Comparison of ENCODE assay signal across 18 mouse cellular contexts in the genomic region with DNA sequence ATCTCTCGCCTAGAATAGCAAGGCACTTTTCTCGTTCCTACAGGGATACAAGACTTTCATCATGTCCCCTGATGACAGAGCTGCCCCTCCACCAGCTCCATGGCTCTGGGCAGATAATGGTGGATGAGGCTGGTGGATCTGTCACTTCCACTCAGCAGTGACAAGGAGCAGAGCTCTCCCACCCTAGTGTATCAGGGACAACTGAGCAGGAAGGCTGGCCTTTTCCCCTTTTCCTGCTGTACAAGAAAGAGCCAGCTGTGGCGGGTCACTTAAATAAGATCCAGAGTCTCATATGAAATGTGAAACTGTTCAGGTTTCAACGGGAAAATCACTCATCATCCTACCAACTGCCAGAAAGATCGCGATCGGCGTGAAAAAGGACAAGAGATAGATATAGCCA. TPM values are rescaled to one million over a fixed set of nuclear protein-coding genes. Genes with fewer than 3 reads are reported as not detected.
DNase-seq lines count a peak whose midpoint lies in the region; ATAC-seq lines count a peak whose summit lies in the region.
"Had no signal": no experiment of that assay in that cellular context is flagged by ENCODE, and none has a peak within 500 bp of the region (broad histone marks: within the 10 kb centered on the region; RNA-seq: fewer than 3 reads in every experiment).

No protein-coding gene starts in this region.

- H3K27me3 ChIP-seq in heart, embryonic 11.5 days (ENCODE audit: control insufficient read depth, insufficient read depth, low read length): no peaks in the 10 kb centered on the region
- no peaks in the 10 kb centered on the region for H3K27me3 ChIP-seq in kidney, embryonic 15.5 days
- H3K27me3 ChIP-seq in embryonic facial prominence, embryonic 14.5 days (replicated peaks; ENCODE audit: control insufficient read depth, insufficient read depth, low read length): 0 out of 2 replicates have a peak, but pooled peaks cover 4% of the 10 kb centered on the region
- H3K27me3 ChIP-seq in stomach, embryonic 15.5 days (replicated peaks): no peaks in the 10 kb centered on the region
- H3K27me3 ChIP-seq: hindbrain, embryonic 15.5 days; lung, embryonic 15.5 days had no signal

- H3K9ac ChIP-seq in heart, embryonic 11.5 days (ENCODE audit: low read depth, low read length): no peak overlapping the region
- no peak overlapping the region for H3K9ac ChIP-seq in kidney, embryonic 15.5 days
- H3K9ac ChIP-seq in embryonic facial prominence, embryonic 14.5 days (ENCODE audit: low read depth, low read length): no peak overlapping the region
- H3K9ac ChIP-seq in stomach, embryonic 15.5 days: no peak overlapping the region
- H3K9ac ChIP-seq: forebrain, postnatal 0 days; hindbrain, embryonic 15.5 days; lung, embryonic 15.5 days had no signal

- H3K4me1 ChIP-seq in heart, embryonic 11.5 days (ENCODE audit: control insufficient read depth, insufficient read depth, low read length): peaks cover 25% of the 10 kb centered on the region
- H3K4me1 ChIP-seq in kidney, embryonic 15.5 days: peaks cover 31% of the 10 kb centered on the region
- peaks cover 16% of the 10 kb centered on the region for H3K4me1 ChIP-seq in embryonic facial prominence, embryonic 14.5 days (ENCODE audit: control insufficient read depth, insufficient read depth, low read length)
- no peaks in the 10 kb centered on the region for H3K4me1 ChIP-seq in stomach, embryonic 15.5 days
- H3K4me1 ChIP-seq: hindbrain, embryonic 15.5 days had no signal

- DNase-seq in heart, adult 11 months: no peak
- no peak for DNase-seq in kidney, adult 11 months
- peak; percentile 65 for DNase-seq in embryonic facial prominence, embryonic 14.5 days (ENCODE audit: low spot score)
- no peak for DNase-seq in layer of hippocampus, postnatal 10 days (ENCODE audit: low spot score in 2 of 2)
- no peak for DNase-seq in left cerebral cortex, adult 9 months (ENCODE audit: low spot score in 2 of 2)
- DNase-seq: adrenal gland, postnatal 10 days; B cell, adult 2 months; cerebellum, postnatal 10 days; forebrain, postnatal 0 days; liver had no signal

- peak overlapping the region; percentile 73 for H3K27ac ChIP-seq in heart, embryonic 11.5 days (ENCODE audit: low read depth, low read length)
- H3K27ac ChIP-seq in kidney, embryonic 15.5 days: peak overlapping the region; percentile 78
- peak overlapping the region; percentile 61 for H3K27ac ChIP-seq in embryonic facial prominence, embryonic 14.5 days (replicated peaks; ENCODE audit: low read depth, low read length)
- H3K27ac ChIP-seq in stomach, embryonic 15.5 days: peak overlapping the region; percentile 38
- H3K27ac ChIP-seq: hindbrain, embryonic 15.5 days; lung, embryonic 15.5 days had no signal

- H3K9me3 ChIP-seq in heart, embryonic 11.5 days (replicated peaks; ENCODE audit: control insufficient read depth, low read length): no peaks in the 10 kb centered on the region
- H3K9me3 ChIP-seq in kidney, embryonic 15.5 days (replicated peaks): no peaks in the 10 kb centered on the region
- no peaks in the 10 kb centered on the region for H3K9me3 ChIP-seq in embryonic facial prominence, embryonic 14.5 days (ENCODE audit: control insufficient read depth, low read length)
- H3K9me3 ChIP-seq in stomach, embryonic 15.5 days: no peaks in the 10 kb centered on the region
- H3K9me3 ChIP-seq: hindbrain, embryonic 15.5 days; lung, embryonic 15.5 days had no signal

- H3K4me2 ChIP-seq in heart, embryonic 11.5 days: peak overlapping the region; percentile 5
- no peak overlapping the region for H3K4me2 ChIP-seq in kidney, embryonic 15.5 days
- H3K4me2 ChIP-seq in embryonic facial prominence, embryonic 14.5 days (ENCODE audit: low read depth, low read length): peak overlapping the region; percentile 19; the same call in 1 of the 2 replicates
- no peak overlapping the region for H3K4me2 ChIP-seq in stomach, embryonic 15.5 days
- H3K4me2 ChIP-seq: hindbrain, embryonic 15.5 days; lung, embryonic 15.5 days had no signal

- H3K36me3 ChIP-seq in heart, embryonic 11.5 days (ENCODE audit: control insufficient read depth, insufficient read depth, low read length): no peaks in the 10 kb centered on the region
- no peaks in the 10 kb centered on the region for H3K36me3 ChIP-seq in kidney, embryonic 15.5 days
- no peaks in the 10 kb centered on the region for H3K36me3 ChIP-seq in embryonic facial prominence, embryonic 14.5 days (ENCODE audit: control insufficient read depth, insufficient read depth, low read length)
- no peaks in the 10 kb centered on the region for H3K36me3 ChIP-seq in stomach, embryonic 15.5 days
- H3K36me3 ChIP-seq: hindbrain, embryonic 15.5 days; lung, embryonic 15.5 days had no signal

- H3K4me3 ChIP-seq in heart, embryonic 11.5 days (ENCODE audit: low read depth, low read length): no peak overlapping the region
- no peak overlapping the region for H3K4me3 ChIP-seq in kidney, embryonic 15.5 days (replicated peaks)
- H3K4me3 ChIP-seq in embryonic facial prominence, embryonic 14.5 days (ENCODE audit: low read depth, low read length): no peak overlapping the region
- no peak overlapping the region for H3K4me3 ChIP-seq in stomach, embryonic 15.5 days (replicated peaks)
- H3K4me3 ChIP-seq: hindbrain, embryonic 15.5 days; lung, embryonic 15.5 days had no signal

- ATAC-seq in heart, embryonic 11.5 days (replicated peaks; ENCODE audit: insufficient number of reproducible peaks, low FRiP score, low TSS enrichment): no peak
- no peak for ATAC-seq in kidney, embryonic 15.5 days (replicated peaks; ENCODE audit: low FRiP score)
- ATAC-seq in embryonic facial prominence, embryonic 14.5 days (ENCODE audit: low read depth): peak; percentile 39; the same call in 1 of the 2 replicates
- no peak for ATAC-seq in stomach, embryonic 15.5 days (ENCODE audit: insufficient read depth, low FRiP score, low read depth)
- ATAC-seq: forebrain, postnatal 0 days had no signal

- WGBS in heart, embryonic 11.5 days (ENCODE audit: insufficient replicate concordance): 27% methylated on average over 8 of the region's 8 CpGs
- 62% methylated on average over 8 of the region's 8 CpGs for WGBS in kidney, embryonic 15.5 days
- 41% methylated on average over 8 of the region's 8 CpGs for WGBS in embryonic facial prominence, embryonic 14.5 days
- WGBS in stomach, embryonic 15.5 days: 52% methylated on average over 8 of the region's 8 CpGs

RNA-seq across cellular contexts. Expression of gene Fbln1, which starts 32.3 kb away (rescaled TPM):
- polyA plus RNA-seq in heart, embryonic 11.5 days (2014; fragmentation: Nextera tagmentation; extraction: Ambion mirVana): 145 and 163 TPM in 2 replicates
- polyA plus RNA-seq in kidney, embryonic 15.5 days (2015; fragmentation: Nextera tagmentation; extraction: Ambion mirVana): 170 and 206 TPM in 2 replicates
- polyA plus RNA-seq in embryonic facial prominence, embryonic 14.5 days (2014; fragmentation: Nextera tagmentation; extraction: Ambion mirVana): 235 and 267 TPM in 2 replicates
- 209 and 235 TPM in 2 replicates for polyA plus RNA-seq in stomach, embryonic 15.5 days (2015; fragmentation: Nextera tagmentation; extraction: Ambion mirVana)
- total RNA-seq in layer of hippocampus, postnatal 10 days (2021): 10 to 100 TPM; 17.4 to 22.6 TPM

RNA-seq across cellular contexts. Expression of gene Ribc2, which starts 41.5 kb away (rescaled TPM):
- 0.14 and 0.21 TPM in 2 replicates for polyA plus RNA-seq in heart, embryonic 11.5 days (2014; fragmentation: Nextera tagmentation; extraction: Ambion mirVana)
- 0.53 TPM in 2 replicates for polyA plus RNA-seq in kidney, embryonic 15.5 days (2015; fragmentation: Nextera tagmentation; extraction: Ambion mirVana)
- polyA plus RNA-seq in embryonic facial prominence, embryonic 14.5 days (2014; fragmentation: Nextera tagmentation; extraction: Ambion mirVana): 0.67 and 0.69 TPM in 2 replicates
- 0.08 and 0.26 TPM in 2 replicates for polyA plus RNA-seq in stomach, embryonic 15.5 days (2015; fragmentation: Nextera tagmentation; extraction: Ambion mirVana)
- under 1 TPM; 0.38 to 0.50 TPM for total RNA-seq in layer of hippocampus, postnatal 10 days (2021)
- total RNA-seq: adrenal gland, postnatal 10 days; gastrocnemius, postnatal 4 days; megakaryocyte, adult 5-6 weeks had no signal
- polyA plus RNA-seq: large intestine, adult 2 months had no signal

RNA-seq across cellular contexts. Expression of gene Smc1b, which starts 41.7 kb away (rescaled TPM):
- 0.11 TPM in 2 replicates for polyA plus RNA-seq in heart, embryonic 11.5 days (2014; fragmentation: Nextera tagmentation; extraction: Ambion mirVana)
- 0.21 and 0.22 TPM in 2 replicates for polyA plus RNA-seq in kidney, embryonic 15.5 days (2015; fragmentation: Nextera tagmentation; extraction: Ambion mirVana)
- polyA plus RNA-seq in embryonic facial prominence, embryonic 14.5 days (2014; fragmentation: Nextera tagmentation; extraction: Ambion mirVana): 0.17 and 0.30 TPM in 2 replicates
- polyA plus RNA-seq in stomach, embryonic 15.5 days (2015; fragmentation: Nextera tagmentation; extraction: Ambion mirVana): 0.15 and 0.18 TPM in 2 replicates
- total RNA-seq in layer of hippocampus, postnatal 10 days (2021): under 1 TPM in 1 of 2 experiments, not detected in 1; 0.42 TPM
- total RNA-seq: megakaryocyte, adult 5-6 weeks had no signal

Comparison
In these comparisons a context has a peak if more than half of its experiments do, and no peak if none do; other contexts are left out.
1. H3K4me2 ChIP-seq: peak in heart, embryonic 11.5 days (single experiment) and embryonic facial prominence, embryonic 14.5 days (single experiment); none in kidney, embryonic 15.5 days (single experiment) and stomach, embryonic 15.5 days (single experiment).
2. Peak in every context shown above with its lines, with median percentiles within 50 percentile points of each other: H3K27ac ChIP-seq.